Mouse (Mus musculus) liver, adult 2 months (tissue): Measurements from ENCODE around the gene Deaf1. TPM values are rescaled to one million over a fixed set of nuclear protein-coding genes. Genes with fewer than 3 reads are reported as not detected.
A peak's percentile ranks its signal among the peaks of the same experiment; 100 is the strongest.

Source experiments
- DNase-seq: peaks from one replicate; pipeline ENCODE4 v3.0.0-alpha.2; 2011; ENCODE audit warnings: low read depth, low spot score; ENCODE audit errors: extremely low read depth
- H3K27ac ChIP-seq: fragments of 200-500 bp; replicated peaks from 2 replicates; pipeline ENCODE4 v1.5.1; 2012; ENCODE audit warnings: low read depth, mild to moderate bottlenecking, control low read depth, inconsistent platforms, low read length; ENCODE audit not compliant: insufficient read depth
- H3K27me3 ChIP-seq: fragments of 200-500 bp; 2 replicates; pipeline ENCODE4 v1.6.1; 2012; ENCODE audit warnings: mild to moderate bottlenecking, moderate library complexity, low read length, inconsistent platforms; ENCODE audit not compliant: control insufficient read depth, insufficient read depth
- H3K36me3 ChIP-seq: fragments of 200-500 bp; 2 replicates; pipeline ENCODE4 v1.6.1; 2012; ENCODE audit warnings: low read length, inconsistent platforms; ENCODE audit not compliant: control insufficient read depth, insufficient read depth
- H3K4me1 ChIP-seq: fragments of 200-500 bp; 2 replicates; pipeline ENCODE4 v1.6.1; 2011; ENCODE audit warnings: low read length; ENCODE audit not compliant: control insufficient read depth, insufficient read depth
- H3K4me3 ChIP-seq: fragments of 200-500 bp; 2 replicates; pipeline ENCODE4 v1.5.1; 2011; ENCODE audit warnings: low read depth, mild to moderate bottlenecking, control low read depth, low read length, moderate library complexity; ENCODE audit not compliant: insufficient read depth
- H3K79me2 ChIP-seq: fragments of 200-500 bp; 2 replicates; pipeline ENCODE4 v1.6.1; 2012; ENCODE audit warnings: inconsistent platforms, mild to moderate bottlenecking, low read length, moderate library complexity; ENCODE audit not compliant: control insufficient read depth, insufficient read depth
- H3K9ac ChIP-seq: fragments of 200-500 bp; 2 replicates; pipeline ENCODE4 v1.6.1; 2012; ENCODE audit warnings: low read depth, mild to moderate bottlenecking, control low read depth, inconsistent platforms, low read length
- CTCF ChIP-seq: fragments of 200-500 bp; IDR thresholded peaks from 2 replicates; pipeline ENCODE4 v1.5.1; 2011; ENCODE audit warnings: low read depth, low read length, control low read depth
- POLR2A ChIP-seq: fragments of 200-500 bp; IDR thresholded peaks from 2 replicates; pipeline ENCODE4 v1.6.1; 2011; ENCODE audit warnings: low read length, control low read depth; ENCODE audit not compliant: insufficient read depth; ENCODE audit errors: extremely low read depth
- WGBS: fragments of 180-500 bp; shearing (Covaris S2); methylation state at CpG from one replicate; pipeline ENCODE4 v1.1.7; 2018; 5-methylcytosine and 5-hydroxymethylcytosine counted together
- polyA plus RNA-seq: library from polyadenylated mRNA; depleted of rRNA; stranded (reverse); fragments of >200 nt; gene quantifications from 2 replicates; pipeline ENCODE4 v1.2.3, GENCODE M21; 2012
- total RNA-seq: library from RNA; depleted of rRNA; stranded (reverse); fragments of >200 nt; gene quantifications from 2 replicates; pipeline ENCODE4 v1.2.3, GENCODE M21; 2014

Gene Deaf1
- total and polyA plus RNA-seq, 2 experiments = 3.1 to 7.8 TPM

DNA sequence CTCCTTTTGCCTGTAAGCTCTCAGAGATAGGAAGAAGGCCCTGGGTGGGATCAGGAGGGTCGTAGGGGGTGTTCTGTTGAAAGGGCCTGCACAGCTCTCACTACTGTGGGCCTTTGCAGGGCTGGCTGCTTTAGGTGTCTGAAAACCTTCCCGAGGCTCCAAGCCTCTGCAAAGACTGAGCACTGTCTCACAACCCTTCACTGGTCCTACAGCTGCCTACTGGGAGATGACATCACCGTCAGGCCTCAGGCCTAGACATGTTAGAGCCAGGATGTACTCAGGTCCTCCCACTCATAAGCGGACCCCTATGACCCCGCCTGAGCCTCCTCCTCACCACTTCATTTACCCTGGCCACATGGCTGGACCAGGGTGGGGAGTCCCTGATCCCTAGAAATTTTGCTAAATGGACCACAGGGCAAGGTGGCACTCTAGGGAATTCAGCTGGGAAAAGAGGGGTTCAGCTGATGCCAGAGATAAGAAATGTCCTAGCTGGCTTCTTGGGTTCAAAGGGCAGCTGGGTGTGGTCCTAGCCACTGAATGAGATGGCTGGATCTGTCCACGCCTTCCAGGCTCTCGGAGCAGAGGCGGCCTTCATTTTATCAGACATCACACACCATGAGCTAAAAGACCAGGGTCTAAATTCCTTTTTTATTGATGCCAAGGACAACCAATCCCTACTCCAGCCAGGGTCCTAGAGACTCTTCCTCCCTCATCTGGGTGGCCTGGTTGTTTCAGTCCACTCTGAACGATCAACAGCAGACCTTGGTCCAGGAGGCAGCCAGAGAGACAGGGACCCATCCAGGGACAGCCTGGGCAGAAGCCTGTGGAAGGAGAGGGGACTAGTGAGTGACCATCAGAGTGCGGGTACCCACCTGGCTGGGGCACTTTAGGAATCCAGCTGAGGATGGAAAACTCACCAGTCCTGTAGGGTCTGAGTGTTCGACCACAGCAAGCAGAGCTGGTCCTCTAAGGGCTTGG is 49.5 kb downstream of the Deaf1 start:
- Histone ChIP-seq H3K36me3 (no peaks in the 10 kb centered on the region), H3K27ac (no peak overlapping the region), H3K79me2 (no peaks in the 10 kb centered on the region; the same call in 1 of the 2 replicates), H3K4me3 (no peak overlapping the region), H3K27me3 (peaks cover 5% of the 10 kb centered on the region; the same call in 1 of the 2 replicates), H3K4me1 (peaks cover 5% of the 10 kb centered on the region; the same call in 1 of the 2 replicates), H3K9ac (no peak overlapping the region)
- WGBS = 90% methylated on average over 11 of the region's 11 CpGs
- no peak for TF ChIP-seq POLR2A
- no peak for TF ChIP-seq CTCF
- DNase-seq = no peak

DNA sequence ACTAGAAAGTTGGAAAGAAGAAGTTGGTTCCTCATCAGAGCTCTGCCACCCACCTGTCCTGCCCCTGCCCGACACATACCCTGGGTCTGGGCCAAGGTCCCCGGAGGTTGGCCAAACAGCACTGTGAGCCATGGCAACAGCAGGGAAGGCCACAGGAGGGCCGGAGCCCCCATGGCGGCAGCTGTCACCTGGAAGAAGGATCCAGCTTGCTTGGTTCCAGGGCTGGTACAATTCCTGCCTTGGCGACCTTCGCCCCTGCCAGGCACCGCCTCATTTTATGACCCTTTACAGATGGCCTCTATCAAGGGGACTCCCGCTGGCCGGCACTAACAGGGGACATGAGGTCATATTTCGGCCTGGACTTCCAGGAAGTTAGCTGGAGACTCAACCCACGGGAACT is 50.9 kb downstream of the Deaf1 start, which contains the start of gene Cdhr5:
Cdhr5 (minus strand) TSS at position 241 of the 400 bp plus-strand sequence.
- peaks cover 5% of the 10 kb centered on the region; the same call in 1 of the 2 replicates for H3K27me3 ChIP-seq
- peak; percentile 68 for DNase-seq
- H3K9ac ChIP-seq = peak within 1 kb of the TSS; percentile 86
- peak within 1 kb of the TSS; percentile 80 for H3K27ac ChIP-seq
- TF ChIP-seq CTCF (no peak), POLR2A (no peak)
- H3K4me1 ChIP-seq = peaks cover 5% of the 10 kb centered on the region; the same call in 1 of the 2 replicates
- H3K79me2 ChIP-seq = no peaks in the 10 kb centered on the region; the same call in 1 of the 2 replicates
- WGBS = 25% methylated on average over 11 of the region's 11 CpGs
- peak within 1 kb of the TSS; percentile 91 for H3K4me3 ChIP-seq
- H3K36me3 ChIP-seq = no peaks in the 10 kb centered on the region

DNA sequence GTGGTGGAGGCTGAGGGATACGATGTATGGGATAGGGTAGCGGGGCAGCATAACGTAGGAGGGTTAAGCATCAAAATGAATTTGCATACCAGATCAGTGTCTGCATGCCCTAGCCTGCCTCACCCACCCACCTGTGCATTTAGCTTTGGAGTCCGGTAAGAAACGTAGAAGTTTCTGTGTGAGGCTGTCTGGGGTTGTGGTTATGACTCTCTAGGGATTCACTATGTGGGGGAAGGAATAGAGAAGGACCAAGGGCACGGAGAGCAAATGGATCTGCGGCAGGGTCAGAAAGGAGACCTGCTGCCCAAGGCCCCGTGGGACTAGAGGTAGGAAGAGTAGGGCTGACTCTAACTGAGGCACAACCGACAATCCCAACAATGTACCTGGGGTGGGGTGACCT is 52.1 kb downstream of the Deaf1 start:
- no peak overlapping the region for H3K9ac ChIP-seq
- TF ChIP-seq CTCF (no peak), POLR2A (no peak)
- DNase-seq = no peak
- no peak overlapping the region for H3K27ac ChIP-seq
- H3K4me3 ChIP-seq = no peak overlapping the region
- peaks cover 5% of the 10 kb centered on the region; the same call in 1 of the 2 replicates for H3K27me3 ChIP-seq
- no peaks in the 10 kb centered on the region; the same call in 1 of the 2 replicates for H3K79me2 ChIP-seq
- peaks cover 5% of the 10 kb centered on the region; the same call in 1 of the 2 replicates for H3K4me1 ChIP-seq
- no peaks in the 10 kb centered on the region for H3K36me3 ChIP-seq
- WGBS = 96% methylated on average over 9 of the region's 9 CpGs

GRCm38 (mm10) chr7:141270631-141271030 is 56.9 kb downstream of the Deaf1 start:
- Histone ChIP-seq H3K36me3 (no peaks in the 10 kb centered on the region), H3K4me3 (no peak overlapping the region), H3K27me3 (no peaks in the 10 kb centered on the region), H3K79me2 (no peaks in the 10 kb centered on the region), H3K4me1 (peaks cover 4% of the 10 kb centered on the region), H3K9ac (no peak overlapping the region), H3K27ac (no peak overlapping the region)
- 88% methylated on average over 3 of the region's 3 CpGs for WGBS
- no peak for TF ChIP-seq CTCF
- TF ChIP-seq POLR2A = no peak
- no peak for DNase-seq

- H3K4me1 ChIP-seq = peaks cover 11% of the 10 kb centered on the region; the same call in 1 of the 2 replicates
- peak overlapping the region; percentile 60 for H3K9ac ChIP-seq
- DNase-seq = no peak
- no peaks in the 10 kb centered on the region for H3K36me3 ChIP-seq
- H3K79me2 ChIP-seq = no peaks in the 10 kb centered on the region
- H3K4me3 ChIP-seq = peak overlapping the region; percentile 55
- 69% methylated on average over 14 of the region's 14 CpGs for WGBS
- H3K27ac ChIP-seq = peak overlapping the region; percentile 39; the same call in 1 of the 2 replicates
- TF ChIP-seq POLR2A = no peak
- TF ChIP-seq CTCF = no peak
- no peaks in the 10 kb centered on the region for H3K27me3 ChIP-seq
Observed at GRCm38 (mm10) chr7:141269273-141269545, 58.3 kb downstream of the Deaf1 start.
